Mouse (Mus musculus) limb, embryonic 12.5 days (tissue): Measurements from ENCODE around the gene Lpar5. TPM values are rescaled to one million over a fixed set of nuclear protein-coding genes. Genes with fewer than 3 reads are reported as not detected.

Experiments used
- ATAC-seq: fragments of 200-750 bp; cut with Nextera tagmentation; 2 replicates; pipeline ENCODE4 v1.8.0; 2017; ENCODE audit warnings: low read depth, moderate TSS enrichment; ENCODE audit not compliant: insufficient number of reproducible peaks, insufficient read depth, low FRiP score, low TSS enrichment
- H3K27ac ChIP-seq: fragments of 300-500 bp; sonication (generic); 2 replicates; pipeline ENCODE4 v1.5.1; 2016; ENCODE audit warnings: mild to moderate bottlenecking, moderate library complexity
- H3K27me3 ChIP-seq: fragments of 300-500 bp; sonication (generic); 2 replicates; pipeline ENCODE4 v1.6.1; 2016; ENCODE audit warnings: mild to moderate bottlenecking, moderate library complexity
- H3K36me3 ChIP-seq: fragments of 300-500 bp; sonication (generic); 2 replicates; pipeline ENCODE4 v1.6.1; 2016; ENCODE audit warnings: mild to moderate bottlenecking, moderate library complexity
- H3K4me1 ChIP-seq: fragments of 300-500 bp; sonication (generic); replicated peaks from 2 replicates; pipeline ENCODE4 v1.6.1; 2016
- H3K4me2 ChIP-seq: fragments of 300-500 bp; sonication (generic); 2 replicates; pipeline ENCODE4 v1.6.1; 2016; ENCODE audit warnings: mild to moderate bottlenecking, moderate library complexity
- H3K4me3 ChIP-seq: fragments of 300-500 bp; sonication (generic); replicated peaks from 2 replicates; pipeline ENCODE4 v1.5.1; 2016; ENCODE audit warnings: mild to moderate bottlenecking
- H3K9ac ChIP-seq: fragments of 300-500 bp; sonication (generic); replicated peaks from 2 replicates; pipeline ENCODE4 v1.6.1; 2016; ENCODE audit warnings: mild to moderate bottlenecking, moderate library complexity
- H3K9me3 ChIP-seq: fragments of 300-500 bp; sonication (generic); 2 replicates; pipeline ENCODE4 v1.6.1; 2016; ENCODE audit warnings: mild to moderate bottlenecking, moderate library complexity
- WGBS: fragments of 180-500 bp; shearing (Covaris S2); methylation state at CpG from one replicate; pipeline ENCODE4 v1.1.7; 2016; 5-methylcytosine and 5-hydroxymethylcytosine counted together
- microRNA-seq: library from miRNA; unstranded; fragments of <30 nt; microRNA quantifications from one replicate; pipeline ENCODE4, GENCODE M21; 2017
- polyA plus RNA-seq: library from polyadenylated mRNA; unstranded; fragments of >200 nt; fragmentation: Nextera tagmentation; extraction: Ambion mirVana; gene quantifications from 2 replicates; pipeline ENCODE4 v1.2.1, GENCODE M21; 2016

The Lpar5 gene
- polyA plus RNA-seq, 1 experiment from 2014 or later, result 0.20 TPM

- Histone ChIP-seq H3K27me3 (no peaks in the 10 kb centered on the region), H3K36me3 (peaks cover 98% of the 10 kb centered on the region), H3K27ac (no peak overlapping the region), H3K9me3 (no peaks in the 10 kb centered on the region), H3K4me3 (no peak overlapping the region), H3K4me1 (no peaks in the 10 kb centered on the region), H3K4me2 (no peak overlapping the region), H3K9ac (no peak overlapping the region)
- ATAC-seq, result no peak
- WGBS, result 92% methylated on average over 8 of the region's 8 CpGs
Measured at GRCm38 (mm10) chr6:125119387-125119786, 51.7 kb downstream of the Lpar5 start.

GRCm38 (mm10) chr6:125128724-125129123, 61.0 kb downstream of the Lpar5 start:
- ATAC-seq, result no peak
- H3K4me2 ChIP-seq, result no peak overlapping the region
- no peak overlapping the region for H3K27ac ChIP-seq
- H3K4me3 ChIP-seq, result no peak overlapping the region
- H3K4me1 ChIP-seq, result peaks cover 12% of the 10 kb centered on the region
- H3K9me3 ChIP-seq, result no peaks in the 10 kb centered on the region
- no peaks in the 10 kb centered on the region for H3K27me3 ChIP-seq
- H3K36me3 ChIP-seq, result peaks cover 72% of the 10 kb centered on the region
- WGBS, result 90% methylated on average over 12 of the region's 12 CpGs
- no peak overlapping the region for H3K9ac ChIP-seq

GRCm38 (mm10) chr6:125129710-125130402, 62.1 kb downstream of the Lpar5 start:
- no peaks in the 10 kb centered on the region for H3K9me3 ChIP-seq
- WGBS, result 89% methylated on average over 20 of the region's 20 CpGs
- peaks cover 72% of the 10 kb centered on the region for H3K36me3 ChIP-seq
- H3K27me3 ChIP-seq, result no peaks in the 10 kb centered on the region
- no peak overlapping the region for H3K4me2 ChIP-seq
- no peak overlapping the region for H3K9ac ChIP-seq
- peaks cover 12% of the 10 kb centered on the region for H3K4me1 ChIP-seq
- no peak overlapping the region for H3K4me3 ChIP-seq
- no peak for ATAC-seq
- no peak overlapping the region for H3K27ac ChIP-seq

GRCm38 (mm10) chr6:125131302-125132156, 63.8 kb downstream of the Lpar5 start, which contains the start of gene Nop2:
Nop2 (plus strand) TSS chr6:125131909.
- peak within 1 kb of the TSS; percentile 88 for H3K4me3 ChIP-seq
- H3K9ac ChIP-seq, result peak within 1 kb of the TSS; percentile 77
- no peaks in the 10 kb centered on the region for H3K9me3 ChIP-seq
- H3K4me1 ChIP-seq, result peaks cover 12% of the 10 kb centered on the region
- under 1% methylated on average over 66 of the region's 66 CpGs for WGBS
- H3K4me2 ChIP-seq, result peak within 1 kb of the TSS; percentile 90
- peak; percentile 91 for ATAC-seq
- peaks cover 72% of the 10 kb centered on the region for H3K36me3 ChIP-seq
- no peaks in the 10 kb centered on the region for H3K27me3 ChIP-seq
- peak within 1 kb of the TSS; percentile 90 for H3K27ac ChIP-seq

Small RNA genes lying within 50 kb of the gene (microRNA-seq; reads per million reads assigned to microRNA genes)
- gene Mir7045, result not detected

Other genes starting within 250 kb of the Lpar5 start
- gene Usp5, start 238.4 kb upstream of the Lpar5 start, polyA plus RNA-seq, result 191 and 196 TPM in 2 replicates
- gene Cdca3, start 238.4 kb upstream of the Lpar5 start, polyA plus RNA-seq, result 200 and 202 TPM in 2 replicates
- gene Gnb3, start 227.6 kb upstream of the Lpar5 start, polyA plus RNA-seq, result 0.81 and 1.0 TPM in 2 replicates
- gene P3h3, start 210.2 kb upstream of the Lpar5 start, polyA plus RNA-seq, result 59.8 and 61.4 TPM in 2 replicates
- 2.5 and 2.7 TPM in 2 replicates for gene Gpr162, start 203.9 kb upstream of the Lpar5 start, polyA plus RNA-seq
- 0.15 TPM in 1 of 2 replicates, not detected in the other for gene Cd4, start 179.7 kb upstream of the Lpar5 start, polyA plus RNA-seq
- gene Lag3, start 156.2 kb upstream of the Lpar5 start, polyA plus RNA-seq, result 2.2 TPM in 2 replicates
- gene Ptms, start 147.8 kb upstream of the Lpar5 start, polyA plus RNA-seq, result 325 and 346 TPM in 2 replicates
- gene Mlf2, start 136.5 kb upstream of the Lpar5 start, polyA plus RNA-seq, result 401 and 407 TPM in 2 replicates
- gene Cops7a, start 102.4 kb upstream of the Lpar5 start, polyA plus RNA-seq, result 114 and 124 TPM in 2 replicates
- 5.0 and 5.8 TPM in 2 replicates for gene Pianp, start 71.2 kb upstream of the Lpar5 start, polyA plus RNA-seq
- 18.5 and 24.7 TPM in 2 replicates for gene Zfp384, start 58.8 kb upstream of the Lpar5 start, polyA plus RNA-seq
- 170 and 177 TPM in 2 replicates for gene Ing4, start 28.2 kb upstream of the Lpar5 start, polyA plus RNA-seq
- gene Acrbp, start 18.2 kb upstream of the Lpar5 start, polyA plus RNA-seq, result 17.6 and 18.3 TPM in 2 replicates
- 106 and 109 TPM in 2 replicates for gene Chd4, start 28.1 kb downstream of the Lpar5 start, polyA plus RNA-seq
- 65.8 and 72.6 TPM in 2 replicates for gene Nop2, start 64.0 kb downstream of the Lpar5 start, polyA plus RNA-seq
- 24.6 and 27.1 TPM in 2 replicates for gene Iffo1, start 77.3 kb downstream of the Lpar5 start, polyA plus RNA-seq
- 2,206 and 2,264 TPM in 2 replicates for gene Gapdh, start 98.5 kb downstream of the Lpar5 start, polyA plus RNA-seq
- gene Ncapd2, start 123.8 kb downstream of the Lpar5 start, polyA plus RNA-seq, result 224 and 227 TPM in 2 replicates
- gene Mrpl51, start 123.9 kb downstream of the Lpar5 start, polyA plus RNA-seq, result 209 and 210 TPM in 2 replicates
- 6.3 and 7.4 TPM in 2 replicates for gene Vamp1, start 147.6 kb downstream of the Lpar5 start, polyA plus RNA-seq
- gene Tapbpl, start 163.9 kb downstream of the Lpar5 start, polyA plus RNA-seq, result 2.0 and 2.8 TPM in 2 replicates
- gene Cd27, start 169.1 kb downstream of the Lpar5 start, polyA plus RNA-seq, result 2.8 and 3.0 TPM in 2 replicates
- 0.56 and 0.60 TPM in 2 replicates for gene Tuba3a, start 218.1 kb downstream of the Lpar5 start, polyA plus RNA-seq
- 37.3 and 38.6 TPM in 2 replicates for gene Ltbr, start 246.0 kb downstream of the Lpar5 start, polyA plus RNA-seq